Mouse (Mus musculus): ENCODE measurements around the gene Uqcrc1. TPM values are rescaled to one million over a fixed set of nuclear protein-coding genes. Genes with fewer than 3 reads are reported as not detected.

The Uqcrc1 gene
- total RNA-seq, 2 experiments from 2014 or later: 676 to 836 TPM

DNA sequence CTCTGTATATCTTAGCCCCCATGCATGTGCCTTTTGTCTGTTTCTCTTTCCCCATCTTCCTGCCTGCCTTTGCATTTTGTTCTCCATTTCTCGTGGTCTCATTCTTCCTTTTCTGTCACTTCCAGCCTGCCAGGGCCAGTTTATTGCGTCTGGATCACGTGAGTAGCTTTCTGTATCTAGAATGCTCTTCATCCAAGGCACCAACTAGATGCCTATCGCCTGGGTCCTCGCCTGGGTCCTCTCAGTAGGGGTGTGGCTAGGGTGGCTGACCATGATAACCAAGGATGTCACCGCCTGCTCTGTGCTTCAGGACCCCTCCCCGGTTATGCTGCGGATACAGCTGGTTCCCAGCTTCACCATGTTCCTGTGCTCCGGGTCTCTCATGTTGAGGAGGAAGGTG, 46.8 kb downstream of the Uqcrc1 start:
- DNase-seq: no peak

DNA sequence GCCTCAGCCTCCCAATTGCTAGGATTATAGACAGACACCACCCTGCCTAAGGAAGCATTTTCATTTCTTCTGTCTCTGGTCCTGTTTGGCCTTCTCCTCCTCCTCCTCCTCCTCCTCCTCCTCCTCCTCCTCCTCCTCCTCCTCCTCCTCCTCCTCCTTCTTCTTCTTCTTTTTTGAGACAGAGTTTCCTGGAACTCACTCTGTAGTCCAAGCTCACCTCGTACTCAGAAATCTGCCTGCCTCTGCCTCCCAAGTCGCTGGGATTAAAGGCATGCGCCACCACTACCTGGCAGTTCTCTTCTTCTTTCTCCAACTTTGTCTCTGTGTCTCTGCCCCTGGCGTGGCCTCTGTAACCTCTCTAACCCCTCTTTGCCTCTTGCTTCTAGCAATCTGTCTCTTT, 49.3 kb downstream of the Uqcrc1 start, which contains the start of gene Ucn2:
Gene Ucn2 (plus strand): TSS at position 301 of the 400 bp plus-strand sequence.
- DNase-seq: no peak

DNA sequence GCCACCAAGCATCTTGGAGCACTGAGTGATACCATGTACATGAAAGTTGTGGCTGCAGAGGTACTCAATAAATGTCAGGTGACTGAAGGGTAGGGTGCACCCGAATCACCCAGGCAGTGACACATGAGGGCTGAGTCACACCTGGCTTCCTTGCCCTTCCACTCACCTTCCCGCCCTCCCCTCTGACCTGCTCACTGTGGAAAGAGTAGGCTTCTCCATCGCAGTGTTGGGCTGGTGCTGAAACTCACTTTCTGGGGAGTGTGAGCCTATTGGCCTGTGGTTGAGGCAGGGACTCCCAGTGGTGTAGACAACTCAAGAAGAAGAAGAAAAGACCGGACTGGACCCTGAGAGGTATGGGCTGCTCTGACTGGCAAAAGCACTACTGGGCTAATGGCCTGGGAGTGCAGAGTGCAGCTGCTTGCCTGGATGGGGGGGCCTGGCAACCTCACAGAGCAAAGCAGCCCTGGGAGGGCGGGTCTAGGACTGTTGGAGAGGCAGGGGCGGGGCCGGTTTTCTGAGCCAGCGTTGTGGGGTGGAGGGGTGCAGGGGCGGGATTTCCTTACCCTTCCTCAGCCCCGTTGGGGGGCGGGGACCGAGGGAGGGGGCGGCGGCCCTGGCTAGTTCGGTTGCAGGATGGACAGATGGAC, 51.4 kb downstream of the Uqcrc1 start:
- DNase-seq: peak; percentile 76

DNA sequence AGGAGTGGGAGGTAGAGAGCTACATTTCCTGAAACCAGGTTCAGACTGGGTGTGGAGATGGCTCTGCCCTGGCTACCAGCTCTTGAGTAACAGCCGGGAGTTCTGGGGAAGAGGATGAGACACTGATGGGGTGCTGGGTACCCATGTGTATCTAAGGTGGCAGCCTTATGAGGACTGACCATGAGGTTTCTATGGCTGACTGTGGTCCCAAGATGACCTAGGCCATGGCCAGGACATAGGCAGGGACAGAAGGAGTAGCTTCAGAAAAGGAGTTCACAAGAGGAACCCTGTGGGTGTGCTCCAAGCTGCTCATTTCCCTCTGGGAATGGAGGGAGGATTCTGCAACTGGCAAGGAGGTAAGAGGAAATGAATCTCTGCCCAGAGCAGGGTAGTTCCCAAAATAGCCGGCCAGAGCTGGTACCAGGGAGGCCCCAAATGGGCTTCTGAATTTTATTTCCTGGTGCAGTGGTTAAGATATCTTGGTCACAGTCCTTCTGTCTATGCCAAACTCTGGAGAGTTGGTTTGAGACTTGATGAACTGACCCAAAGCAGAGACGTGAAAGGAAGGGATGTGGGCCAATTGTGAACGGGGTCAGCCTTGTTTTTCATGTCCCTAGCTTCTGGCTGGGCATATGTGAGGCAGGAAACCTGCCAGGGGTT, 53.5 kb downstream of the Uqcrc1 start:
- no peak for DNase-seq

DNA sequence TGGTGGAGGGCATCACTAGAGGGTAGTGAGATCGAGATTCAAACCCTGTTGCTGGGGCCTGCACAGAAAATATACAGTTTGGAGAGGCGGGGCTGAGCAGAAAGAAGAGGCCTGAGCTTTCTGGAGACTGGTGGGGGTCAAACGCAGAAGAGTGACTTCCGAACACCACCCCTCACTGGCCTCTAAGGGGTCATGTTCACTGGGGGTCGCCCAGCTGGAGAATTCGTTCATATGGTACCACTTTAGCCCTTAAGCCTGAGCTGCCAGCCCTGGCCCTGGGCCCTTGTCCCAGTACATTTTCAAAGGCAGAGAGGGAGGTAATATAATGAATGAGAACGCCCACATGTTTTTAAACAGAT, 54.0 kb downstream of the Uqcrc1 start:
- no peak for DNase-seq

DNA sequence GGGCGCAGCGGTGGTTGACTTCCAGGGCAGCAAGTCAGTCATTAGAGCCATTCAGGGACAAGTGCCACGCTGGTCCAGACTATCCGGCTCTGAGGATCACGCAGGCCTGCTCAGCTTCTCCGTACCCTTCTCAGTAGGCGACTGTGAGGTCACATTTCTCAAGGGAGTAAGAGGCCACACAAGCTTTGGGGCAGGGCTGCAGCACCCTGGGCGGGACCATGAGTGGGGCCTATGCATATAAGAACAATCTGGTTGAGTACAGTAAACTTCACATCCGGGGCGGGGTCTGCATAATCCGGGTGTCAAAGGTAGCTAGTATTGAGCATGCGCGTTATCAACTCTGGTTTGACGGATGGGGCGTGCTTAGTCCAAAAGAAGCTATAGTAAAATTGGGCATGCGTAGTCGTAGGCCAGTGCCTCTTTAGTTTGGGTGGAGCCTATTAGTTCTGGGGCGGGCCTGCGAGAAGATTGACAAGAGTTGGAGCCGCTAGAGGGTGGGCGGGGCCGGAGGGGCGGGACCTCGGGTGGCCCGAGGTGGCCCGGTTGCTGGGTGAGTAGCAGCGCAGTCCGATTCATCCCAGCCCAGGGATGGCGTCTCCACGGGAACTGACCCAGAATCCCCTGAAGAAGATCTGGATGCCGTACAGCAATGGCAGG, 55.1 kb downstream of the Uqcrc1 start, which contains the start of gene Pfkfb4:
Gene Pfkfb4 (plus strand): TSS at position 351 of the 657 bp plus-strand sequence.
- peak; percentile 82 for DNase-seq

DNA sequence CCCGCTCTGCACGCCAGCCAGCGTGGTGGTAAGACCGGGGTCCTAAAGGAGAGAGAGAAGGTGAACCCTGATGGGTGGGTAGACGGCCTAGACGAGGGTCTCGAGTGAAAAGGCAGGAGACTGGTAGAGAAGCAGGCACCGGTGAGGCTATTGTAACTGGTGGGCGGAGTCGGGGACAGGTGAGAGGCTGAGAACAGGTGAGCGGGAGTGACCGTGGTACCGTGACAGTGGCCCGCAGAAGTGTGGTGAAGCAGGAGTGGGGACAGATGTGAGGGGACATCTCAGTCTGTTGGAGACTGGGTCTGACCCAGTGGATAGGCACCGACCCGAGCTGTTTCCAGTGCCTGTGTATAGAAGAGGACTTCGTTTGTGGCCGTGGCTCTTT, 55.6 kb downstream of the Uqcrc1 start:
- DNase-seq: no peak

DNA sequence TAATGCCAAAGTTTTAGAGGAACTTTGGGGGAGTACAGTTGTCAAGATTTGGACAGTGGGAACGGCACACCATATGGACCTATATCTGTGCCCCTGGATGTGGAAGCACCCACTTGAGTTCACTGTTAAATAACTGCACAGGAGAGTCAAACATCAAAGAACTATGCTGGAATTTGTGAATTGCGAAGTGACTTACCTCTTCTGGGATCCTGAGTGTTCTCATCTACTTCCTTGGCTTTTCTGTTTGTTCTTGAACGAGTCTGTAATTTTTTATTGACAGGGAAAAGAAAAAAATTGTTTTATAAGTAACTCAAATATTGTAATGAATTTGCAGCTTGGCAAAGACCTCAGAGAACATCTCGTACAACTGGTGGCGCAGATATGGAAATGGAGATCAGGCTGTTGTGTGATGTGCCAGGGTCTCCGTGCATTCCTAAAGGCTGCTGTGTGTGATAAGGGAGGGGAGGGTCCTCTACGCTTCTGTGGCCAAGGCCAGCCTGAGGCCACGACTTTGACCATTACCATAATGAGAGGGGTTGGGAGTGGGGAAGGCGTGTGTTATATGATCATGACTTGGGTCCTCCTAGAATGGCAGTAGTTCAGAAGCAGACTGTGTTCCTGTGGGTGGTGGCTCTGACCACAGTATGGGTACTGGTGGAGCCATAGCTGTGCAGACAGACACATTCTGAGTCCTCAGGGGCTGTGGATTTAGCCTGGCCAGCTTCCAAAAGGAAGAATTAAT, 56.4 kb downstream of the Uqcrc1 start:
- no peak for DNase-seq

DNA sequence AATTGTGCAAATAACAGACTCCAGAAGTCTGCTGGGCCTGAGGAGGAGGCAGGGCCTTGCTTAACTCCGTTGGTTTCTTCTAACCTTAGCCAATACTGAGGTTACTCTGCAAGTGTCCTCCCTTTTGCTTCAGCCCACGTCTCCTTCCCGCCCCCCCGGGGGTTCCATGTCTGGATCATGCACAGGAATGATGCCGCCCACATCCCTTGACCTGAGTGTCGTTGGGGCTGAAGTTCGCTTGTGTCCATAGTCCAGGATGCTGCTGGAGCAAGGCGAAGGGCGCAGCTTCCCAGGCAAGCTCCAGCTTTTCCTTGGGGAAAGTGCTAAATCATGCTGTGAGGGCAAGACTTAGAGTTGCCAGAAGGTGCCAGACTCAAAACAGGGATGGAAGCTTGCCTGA, 60.0 kb downstream of the Uqcrc1 start:
- DNase-seq: no peak

DNA sequence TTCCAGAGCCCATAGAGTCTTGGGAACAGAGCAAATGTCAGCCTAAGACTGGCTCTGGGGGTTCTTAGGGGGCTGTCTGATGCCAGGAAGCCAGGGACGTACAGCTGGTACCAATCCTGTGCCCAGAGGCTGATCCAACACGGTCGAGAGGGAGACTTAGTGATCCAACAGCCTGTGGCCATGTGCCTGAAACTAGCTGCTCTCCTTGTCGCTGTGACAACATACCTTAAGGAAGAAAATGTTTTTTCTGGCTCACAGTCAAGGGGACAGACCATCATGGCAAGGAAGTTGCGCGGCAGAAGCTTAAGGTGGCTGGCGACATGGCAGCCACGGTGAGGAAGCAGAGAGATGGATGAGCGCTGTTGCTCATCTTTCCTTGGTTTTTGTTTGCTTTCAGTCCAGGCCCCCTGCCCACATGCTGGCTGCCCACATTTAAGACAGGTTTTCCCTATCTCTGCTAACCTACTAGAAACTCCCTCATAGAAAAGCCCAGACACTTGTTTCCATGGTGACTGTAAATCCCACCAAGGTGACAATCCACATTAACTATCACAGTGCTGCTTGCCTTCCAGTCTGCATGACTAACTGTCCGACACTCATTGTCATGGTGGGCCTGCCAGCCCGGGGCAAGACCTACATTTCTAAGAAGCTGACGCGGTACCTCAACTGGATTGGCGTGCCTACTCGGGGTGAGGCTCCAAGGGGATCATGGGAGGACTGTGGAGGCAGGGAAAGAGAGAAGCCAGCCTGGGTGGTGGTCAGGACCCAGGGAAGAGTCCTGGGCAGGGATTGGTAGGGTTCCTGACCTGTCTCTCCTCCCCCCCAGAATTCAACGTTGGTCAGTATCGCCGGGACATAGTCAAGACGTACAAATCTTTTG, 62.1 kb downstream of the Uqcrc1 start:
- no peak for DNase-seq

DNA sequence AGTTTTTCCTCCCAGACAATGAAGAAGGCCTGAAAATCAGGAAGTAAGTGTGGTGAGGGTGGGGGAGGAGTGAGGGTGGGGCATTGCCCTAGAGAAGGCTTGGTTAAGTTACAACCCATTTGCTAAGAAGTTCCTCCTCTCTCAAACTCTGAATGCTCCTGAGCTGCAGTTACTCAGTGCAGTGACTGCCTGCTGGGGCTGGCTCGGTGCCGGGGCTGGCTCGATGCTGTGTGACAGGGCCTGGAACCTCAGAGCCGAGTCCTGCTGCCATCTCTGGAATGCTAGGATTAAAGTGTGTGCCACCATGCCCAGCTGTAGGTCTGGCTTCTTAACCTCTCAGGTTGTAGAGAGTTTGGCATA, 62.7 kb downstream of the Uqcrc1 start:
- DNase-seq: no peak

Small RNA genes within 50 kb of the gene (microRNA-seq; reads per million reads assigned to microRNA genes)
- gene Mir711: 0 reads per million in 2 experiments

Other genes starting within 250 kb of the Uqcrc1 start
- gene Prkar2a, start 247.3 kb upstream of the Uqcrc1 start, total RNA-seq (2021): 100 to 1,000 TPM; 113 TPM
- gene Ip6k2, start 152.8 kb upstream of the Uqcrc1 start, total RNA-seq (2021): 10 to 100 TPM; 30.6 to 39.6 TPM
- gene Nckipsd, start 128.3 kb upstream of the Uqcrc1 start, total RNA-seq (2021): 1 to 10 TPM; 5.3 to 6.3 TPM
- gene Celsr3, start 110.3 kb upstream of the Uqcrc1 start, total RNA-seq (2021): under 1 TPM; 0.14 to 0.54 TPM
- gene Slc26a6, start 83.3 kb upstream of the Uqcrc1 start, total RNA-seq (2021): 10 to 100 TPM; 10.8 to 12.9 TPM
- not detected for gene Tmem89, start 22.0 kb upstream of the Uqcrc1 start, total RNA-seq (2021)
- gene Col7a1, start 17.0 kb downstream of the Uqcrc1 start, total RNA-seq (2021): 1 to 10 TPM; 5.4 to 6.9 TPM
- 1 to 10 TPM in 1 of 2 experiments, under 1 TPM in 1; 0.82 to 1.2 TPM for gene Ucn2, start 49.4 kb downstream of the Uqcrc1 start, total RNA-seq (2021)
- gene Pfkfb4, start 55.1 kb downstream of the Uqcrc1 start, total RNA-seq (2021): 10 to 100 TPM; 26.9 TPM
- 10 to 100 TPM; 30.9 to 39.2 TPM for gene Shisa5, start 101.9 kb downstream of the Uqcrc1 start, total RNA-seq (2021)
- gene Trex1, start 123.1 kb downstream of the Uqcrc1 start, total RNA-seq (2021): 10 to 100 TPM; 10.8 to 11.4 TPM
- gene Atrip, start 137.5 kb downstream of the Uqcrc1 start, total RNA-seq (2021): 10 to 100 TPM in 1 of 2 experiments, 1 to 10 TPM in 1; 7.6 to 11.6 TPM
- gene Ccdc51, start 145.9 kb downstream of the Uqcrc1 start, total RNA-seq (2021): 1 to 10 TPM; 7.1 to 7.6 TPM
- 100 to 1,000 TPM; 213 to 219 TPM for gene Tma7, start 146.0 kb downstream of the Uqcrc1 start, total RNA-seq (2021)
- 1 to 10 TPM; 3.5 to 6.2 TPM for gene Plxnb1, start 158.8 kb downstream of the Uqcrc1 start, total RNA-seq (2021)
- gene Fbxw21, start 225.4 kb downstream of the Uqcrc1 start, total RNA-seq (2021): not detected

All from gastrocnemius, postnatal 10 days (tissue).